Mouse (Mus musculus): ENCODE results near the gene Dhrs11. TPM values are rescaled to one million over a fixed set of nuclear protein-coding genes. Genes with fewer than 3 reads are reported as not detected.
"Not testable (repeated sequence)": the region's sequence is repeated elsewhere in the genome, so short reads cannot be mapped to it uniquely, and the experiment has no call there.

The Dhrs11 gene
- 34.0 and 35.2 TPM in 2 replicates for polyA plus RNA-seq (2012; rRNA removed)

GRCm38 (mm10) chr11:84828516-84829399 is at the start of gene Dhrs11:
Dhrs11 (minus strand) TSS chr11:84828994.
- peak within 1 kb of the TSS; percentile 95 for H3K4me3 ChIP-seq (ENCODE audit: control insufficient read depth, low read depth, low read length)
- H3K27ac ChIP-seq (ENCODE audit: control insufficient read depth, insufficient read depth, low read depth, low read length) = peak within 1 kb of the TSS; percentile 91
- no peaks in the 10 kb centered on the region for H3K27me3 ChIP-seq (ENCODE audit: control insufficient read depth, insufficient read depth, low read length)
- peak; percentile 77 for TF ChIP-seq POLR2A (IDR thresholded peaks at IDR 0.05; ENCODE audit: control insufficient read depth, low read depth, low read length)
- TF ChIP-seq CTCF (IDR thresholded peaks at IDR 0.05; ENCODE audit: control insufficient read depth, insufficient read depth, insufficient replicate concordance, low read depth, low read length) = no peak
- H3K4me1 ChIP-seq (ENCODE audit: control insufficient read depth, insufficient read depth, low read length) = peaks cover 3% of the 10 kb centered on the region
- H3K36me3 ChIP-seq (ENCODE audit: control insufficient read depth, insufficient read depth, low read length) = no peaks in the 10 kb centered on the region

- H3K36me3 ChIP-seq (ENCODE audit: control insufficient read depth, insufficient read depth, low read length); H3K27ac ChIP-seq (ENCODE audit: control insufficient read depth, insufficient read depth, low read depth, low read length); H3K4me1 ChIP-seq (ENCODE audit: control insufficient read depth, insufficient read depth, low read length); H3K4me3 ChIP-seq (ENCODE audit: control insufficient read depth, low read depth, low read length); H3K27me3 ChIP-seq (ENCODE audit: control insufficient read depth, insufficient read depth, low read length): not testable (repeated sequence)
These were observed 47.2 kb upstream of the Dhrs11 start for GRCm38 (mm10) chr11:84876020-84876419.

GRCm38 (mm10) chr11:84873042-84873833 is 44.4 kb upstream of the Dhrs11 start:
- TF ChIP-seq CTCF (IDR thresholded peaks at IDR 0.05; ENCODE audit: control insufficient read depth, insufficient read depth, insufficient replicate concordance, low read depth, low read length) (no peak), POLR2A (IDR thresholded peaks at IDR 0.05; ENCODE audit: control insufficient read depth, low read depth, low read length) (no peak)
- no peak overlapping the region for H3K27ac ChIP-seq (ENCODE audit: control insufficient read depth, insufficient read depth, low read depth, low read length)

GRCm38 (mm10) chr11:84871548-84872069 is 42.8 kb upstream of the Dhrs11 start:
- Histone ChIP-seq H3K27ac (ENCODE audit: control insufficient read depth, insufficient read depth, low read depth, low read length) (peak overlapping the region; percentile 93), H3K4me1 (ENCODE audit: control insufficient read depth, insufficient read depth, low read length) (no peaks in the 10 kb centered on the region), H3K27me3 (ENCODE audit: control insufficient read depth, insufficient read depth, low read length) (no peaks in the 10 kb centered on the region), H3K36me3 (ENCODE audit: control insufficient read depth, insufficient read depth, low read length) (no peaks in the 10 kb centered on the region; the same call in 1 of the 2 replicates), H3K4me3 (ENCODE audit: control insufficient read depth, low read depth, low read length) (peak overlapping the region; percentile 100)
- TF ChIP-seq POLR2A (IDR thresholded peaks at IDR 0.05; ENCODE audit: control insufficient read depth, low read depth, low read length) (no peak), CTCF (IDR thresholded peaks at IDR 0.05; ENCODE audit: control insufficient read depth, insufficient read depth, insufficient replicate concordance, low read depth, low read length) (no peak)

More at GRCm38 (mm10) chr11:84873042-84873833, 44.4 kb upstream of the Dhrs11 start:
- Histone ChIP-seq H3K4me1 (ENCODE audit: control insufficient read depth, insufficient read depth, low read length) (no peaks in the 10 kb centered on the region), H3K27me3 (ENCODE audit: control insufficient read depth, insufficient read depth, low read length) (no peaks in the 10 kb centered on the region), H3K36me3 (ENCODE audit: control insufficient read depth, insufficient read depth, low read length) (no peaks in the 10 kb centered on the region; the same call in 1 of the 2 replicates), H3K4me3 (ENCODE audit: control insufficient read depth, low read depth, low read length) (no peak overlapping the region)

GRCm38 (mm10) chr11:84871046-84871445 is 42.3 kb upstream of the Dhrs11 start:
- Histone ChIP-seq H3K36me3 (ENCODE audit: control insufficient read depth, insufficient read depth, low read length) (no peaks in the 10 kb centered on the region; the same call in 1 of the 2 replicates), H3K27ac (ENCODE audit: control insufficient read depth, insufficient read depth, low read depth, low read length) (peak overlapping the region; percentile 93), H3K4me1 (ENCODE audit: control insufficient read depth, insufficient read depth, low read length) (no peaks in the 10 kb centered on the region), H3K4me3 (ENCODE audit: control insufficient read depth, low read depth, low read length) (peak overlapping the region; percentile 100), H3K27me3 (ENCODE audit: control insufficient read depth, insufficient read depth, low read length) (no peaks in the 10 kb centered on the region)
- no peak for TF ChIP-seq CTCF (IDR thresholded peaks at IDR 0.05; ENCODE audit: control insufficient read depth, insufficient read depth, insufficient replicate concordance, low read depth, low read length)
- TF ChIP-seq POLR2A (IDR thresholded peaks at IDR 0.05; ENCODE audit: control insufficient read depth, low read depth, low read length) = no peak

GRCm38 (mm10) chr11:84870337-84871043 is 41.7 kb upstream of the Dhrs11 start, which contains the start of gene Ggnbp2:
Ggnbp2 (minus strand) TSS chr11:84870817.
- Histone ChIP-seq H3K4me3 (ENCODE audit: control insufficient read depth, low read depth, low read length) (peak within 1 kb of the TSS; percentile 100), H3K27ac (ENCODE audit: control insufficient read depth, insufficient read depth, low read depth, low read length) (peak within 1 kb of the TSS; percentile 100), H3K36me3 (ENCODE audit: control insufficient read depth, insufficient read depth, low read length) (no peaks in the 10 kb centered on the region; the same call in 1 of the 2 replicates), H3K4me1 (ENCODE audit: control insufficient read depth, insufficient read depth, low read length) (no peaks in the 10 kb centered on the region), H3K27me3 (ENCODE audit: control insufficient read depth, insufficient read depth, low read length) (no peaks in the 10 kb centered on the region)
- TF ChIP-seq POLR2A (IDR thresholded peaks at IDR 0.05; ENCODE audit: control insufficient read depth, low read depth, low read length) = peak; percentile 94
- TF ChIP-seq CTCF (IDR thresholded peaks at IDR 0.05; ENCODE audit: control insufficient read depth, insufficient read depth, insufficient replicate concordance, low read depth, low read length) = no peak

All from testis, adult 2 months (tissue).